In the genomic region with DNA sequence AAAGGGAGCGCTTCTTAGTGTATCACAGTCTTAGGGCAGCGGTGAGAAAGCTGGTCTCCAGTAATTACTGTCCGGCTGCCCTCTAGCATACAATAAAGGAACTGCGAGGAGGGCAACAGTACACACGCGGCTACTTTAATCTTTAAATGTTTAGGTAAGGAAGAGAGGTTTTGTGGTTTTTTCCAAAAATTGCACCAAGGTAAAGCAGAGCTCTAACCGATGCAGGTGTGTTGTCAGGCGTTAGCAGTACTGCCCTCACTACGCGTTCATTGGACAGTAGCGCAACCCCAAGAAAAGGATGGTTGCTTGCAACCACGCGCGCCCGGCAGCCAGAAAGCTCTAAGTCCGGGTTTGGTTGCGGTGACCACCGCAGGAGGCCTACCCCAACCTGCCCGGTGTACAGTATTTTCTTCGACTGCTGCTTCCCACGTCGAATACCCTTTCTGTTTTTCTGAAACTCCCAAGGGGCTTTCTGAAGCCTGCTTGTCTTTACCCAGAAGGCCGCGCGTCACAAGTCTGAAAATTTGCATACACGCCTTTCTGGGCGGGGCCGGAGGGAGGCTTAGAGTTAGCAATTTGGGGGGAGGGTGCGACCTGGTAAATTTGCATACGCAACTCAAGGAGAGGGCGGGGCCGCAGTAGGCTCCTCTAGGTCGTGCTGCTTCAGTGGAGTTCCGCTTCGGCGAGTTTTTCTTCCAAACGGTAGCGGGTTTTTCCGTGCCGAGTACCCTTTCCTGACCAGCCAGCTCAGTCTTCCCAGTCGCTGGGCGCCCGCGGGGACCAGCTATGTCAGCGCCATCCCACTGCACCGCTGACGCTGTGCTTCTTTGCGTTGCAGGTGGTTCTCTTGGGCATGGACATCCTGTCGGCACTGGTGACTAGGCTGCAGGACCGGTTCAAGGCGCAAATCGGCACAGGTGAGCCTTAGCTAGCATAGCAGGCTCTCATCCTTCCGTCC, we compare ENCODE assay signal across 8 mouse cellular contexts.
A peak's percentile ranks its signal among the peaks of the same experiment; 100 is the strongest.
DNase-seq lines count a peak whose midpoint lies in the region; ATAC-seq and TF ChIP-seq lines count a peak whose summit lies in the region.

No protein-coding gene starts in this region.

- H3K4me1 ChIP-seq in bone marrow, adult 2 months (ENCODE audit: control insufficient read depth, insufficient read depth, low read length): peaks cover 8% of the 10 kb centered on the region
- peaks cover 34% of the 10 kb centered on the region for H3K4me1 ChIP-seq in embryonic facial prominence, embryonic 15.5 days
- peaks cover 22% of the 10 kb centered on the region for H3K4me1 ChIP-seq in limb, embryonic 14.5 days (ENCODE audit: control insufficient read depth, insufficient read depth, low read length)
- peaks cover 7% of the 10 kb centered on the region for H3K4me1 ChIP-seq in midbrain, postnatal 0 days (ENCODE audit: insufficient read depth, low read length)

- peak; percentile 91 for ATAC-seq in embryonic facial prominence, embryonic 15.5 days (ENCODE audit: insufficient number of reproducible peaks, low FRiP score, low TSS enrichment, low read depth)
- peak; percentile 90 for ATAC-seq in limb, embryonic 14.5 days (ENCODE audit: low FRiP score, low read depth)
- ATAC-seq in midbrain, postnatal 0 days (ENCODE audit: low FRiP score): peak; percentile 93

- TF ChIP-seq CTCF in bone marrow, adult 2 months (IDR thresholded peaks at IDR 0.05; ENCODE audit: control insufficient read depth, insufficient read depth, low read length): 0 out of 2 replicates have a peak, but pooled peaks have one; percentile 9
- TF ChIP-seq CTCF in midbrain, postnatal 0 days (IDR thresholded peaks at IDR 0.05): peak; percentile 71

- H3K9ac ChIP-seq in embryonic facial prominence, embryonic 15.5 days: peak overlapping the region; percentile 52
- peak overlapping the region; percentile 67 for H3K9ac ChIP-seq in limb, embryonic 14.5 days (ENCODE audit: low read depth, low read length, severe bottlenecking)
- peak overlapping the region; percentile 73 for H3K9ac ChIP-seq in midbrain, postnatal 0 days (replicated peaks; ENCODE audit: low read length, poor library complexity, severe bottlenecking)

- H3K4me2 ChIP-seq in embryonic facial prominence, embryonic 15.5 days (replicated peaks): peak overlapping the region; percentile 72
- peak overlapping the region; percentile 68 for H3K4me2 ChIP-seq in limb, embryonic 14.5 days (replicated peaks; ENCODE audit: low read depth, low read length, severe bottlenecking)
- H3K4me2 ChIP-seq in midbrain, postnatal 0 days (ENCODE audit: low read depth, low read length, poor library complexity, severe bottlenecking): peak overlapping the region; percentile 59

- peak overlapping the region; percentile 71 for H3K4me3 ChIP-seq in bone marrow, adult 2 months (replicated peaks; ENCODE audit: control insufficient read depth, low read depth, low read length)
- H3K4me3 ChIP-seq in embryonic facial prominence, embryonic 15.5 days (replicated peaks): peak overlapping the region; percentile 53
- peak overlapping the region; percentile 43 for H3K4me3 ChIP-seq in limb, embryonic 14.5 days (replicated peaks; ENCODE audit: low read length)
- H3K4me3 ChIP-seq in midbrain, postnatal 0 days (ENCODE audit: low read depth, low read length): peak overlapping the region; percentile 48

- DNase-seq in 3T3-L1 (ENCODE audit: low read depth, low spot score): peak; percentile 85
- peak; percentile 93 for DNase-seq in heart, adult 8-10 months (ENCODE audit: low spot score)
- DNase-seq in kidney, adult 9 months: peak; percentile 97
- peak; percentile 93 for DNase-seq in limb, embryonic 14.5 days (ENCODE audit: low spot score)
- peak; percentile 94 for DNase-seq in midbrain, postnatal 0 days (ENCODE audit: low spot score)
- peak; percentile 87 to 90 for DNase-seq in spleen, postnatal 14 days (ENCODE audit: low spot score in 2 of 2)

- H3K27me3 ChIP-seq in embryonic facial prominence, embryonic 15.5 days: no peaks in the 10 kb centered on the region
- no peaks in the 10 kb centered on the region for H3K27me3 ChIP-seq in limb, embryonic 14.5 days (ENCODE audit: control insufficient read depth, insufficient read depth, low read length)
- H3K27me3 ChIP-seq in midbrain, postnatal 0 days (ENCODE audit: insufficient read depth, low read length): no peaks in the 10 kb centered on the region

- TF ChIP-seq POLR2A in bone marrow, adult 2 months (IDR thresholded peaks at IDR 0.05; ENCODE audit: borderline replicate concordance, control insufficient read depth, low read depth, low read length): peak; percentile 97
- peak; percentile 96; the same call in 1 of the 2 replicates for TF ChIP-seq POLR2A in limb, embryonic 14.5 days (IDR thresholded peaks at IDR 0.05; ENCODE audit: borderline replicate concordance, extremely low read depth, insufficient read depth, insufficient read length)

- H3K27ac ChIP-seq in bone marrow, adult 2 months (ENCODE audit: control insufficient read depth, insufficient read depth, low read depth, low read length, poor library complexity): peak overlapping the region; percentile 98
- H3K27ac ChIP-seq in embryonic facial prominence, embryonic 15.5 days (replicated peaks): peak overlapping the region; percentile 94
- peak overlapping the region; percentile 97 for H3K27ac ChIP-seq in limb, embryonic 14.5 days (replicated peaks; ENCODE audit: low read depth, low read length)
- H3K27ac ChIP-seq in midbrain, postnatal 0 days (ENCODE audit: low read depth, low read length): peak overlapping the region; percentile 96

- WGBS in bone marrow, adult 2 months: under 1% methylated on average over 53 of the region's 53 CpGs
- 1% methylated on average over 53 of the region's 53 CpGs for WGBS in embryonic facial prominence, embryonic 15.5 days
- 2% methylated on average over 52 of the region's 53 CpGs for WGBS in limb, embryonic 14.5 days
- under 1% methylated on average over 53 of the region's 53 CpGs for WGBS in midbrain, postnatal 0 days

- H3K9me3 ChIP-seq in embryonic facial prominence, embryonic 15.5 days (replicated peaks): no peaks in the 10 kb centered on the region
- no peaks in the 10 kb centered on the region for H3K9me3 ChIP-seq in limb, embryonic 14.5 days (ENCODE audit: control insufficient read depth, low read length)
- no peaks in the 10 kb centered on the region for H3K9me3 ChIP-seq in midbrain, postnatal 0 days (ENCODE audit: low read length)

- H3K36me3 ChIP-seq in embryonic facial prominence, embryonic 15.5 days: peaks cover 18% of the 10 kb centered on the region
- peaks cover 31% of the 10 kb centered on the region for H3K36me3 ChIP-seq in limb, embryonic 14.5 days (ENCODE audit: control insufficient read depth, insufficient read depth, low read length)
- peaks cover 9% of the 10 kb centered on the region; the same call in 1 of the 2 replicates for H3K36me3 ChIP-seq in midbrain, postnatal 0 days (ENCODE audit: insufficient read depth, low read length)

Comparison
In these comparisons a context has a peak if more than half of its experiments do, and no peak if none do; other contexts are left out.
1. Peak in every context shown above with its lines: DNase-seq, ATAC-seq, H3K4me3 ChIP-seq and H3K27ac ChIP-seq.